Mouse (Mus musculus): ENCODE measurements at regions not wholly inside any gene's neighbourhood (a gene's known extent, or its start where the extent isn't known, plus 50 kb on each side); places are given as distances from the start of the nearest gene placed in this dataset.

DNA sequence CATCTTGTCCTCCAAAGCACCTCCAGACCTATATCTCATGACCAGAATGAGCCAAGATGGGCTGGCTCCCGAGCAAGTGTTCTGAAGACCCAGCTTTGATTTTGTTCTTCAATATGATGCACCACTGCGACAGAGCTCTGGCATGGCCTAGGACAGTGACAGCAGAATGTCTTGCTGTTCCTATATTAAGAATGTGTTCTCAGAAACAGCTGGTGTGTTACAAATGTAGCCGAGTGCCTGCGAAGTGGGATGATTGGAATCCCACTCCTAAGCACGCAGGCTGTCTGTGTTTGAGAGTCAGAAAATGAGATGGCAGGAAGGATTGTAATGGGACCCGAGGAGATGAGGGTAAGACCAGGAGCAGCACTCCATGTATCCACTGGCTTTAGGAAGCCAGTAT is 355.1 kb upstream of the Smarca2 start:
- no peak for DNase-seq (ENCODE audit: low read depth, low spot score)

DNA sequence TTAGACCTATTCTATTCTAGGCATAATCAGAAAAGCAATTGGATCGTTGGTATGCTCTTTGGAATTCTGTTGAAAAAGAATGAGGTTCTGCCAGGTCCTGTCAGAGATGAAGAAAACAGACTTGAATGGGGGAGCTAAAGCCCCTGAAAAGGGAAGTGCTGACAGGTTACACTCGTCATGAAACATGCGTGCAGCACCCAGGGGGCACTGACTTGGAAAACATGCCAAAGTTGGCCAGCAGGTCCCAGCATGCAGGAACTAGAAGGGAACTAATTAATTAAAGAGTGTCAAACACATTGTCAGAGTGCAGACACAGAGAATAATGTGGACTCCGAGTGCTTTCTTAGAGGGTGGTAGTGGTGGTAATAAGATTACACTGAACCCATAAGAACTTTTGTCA is 346.2 kb upstream of the Smarca2 start:
- DNase-seq (ENCODE audit: low read depth, low spot score): no peak

DNA sequence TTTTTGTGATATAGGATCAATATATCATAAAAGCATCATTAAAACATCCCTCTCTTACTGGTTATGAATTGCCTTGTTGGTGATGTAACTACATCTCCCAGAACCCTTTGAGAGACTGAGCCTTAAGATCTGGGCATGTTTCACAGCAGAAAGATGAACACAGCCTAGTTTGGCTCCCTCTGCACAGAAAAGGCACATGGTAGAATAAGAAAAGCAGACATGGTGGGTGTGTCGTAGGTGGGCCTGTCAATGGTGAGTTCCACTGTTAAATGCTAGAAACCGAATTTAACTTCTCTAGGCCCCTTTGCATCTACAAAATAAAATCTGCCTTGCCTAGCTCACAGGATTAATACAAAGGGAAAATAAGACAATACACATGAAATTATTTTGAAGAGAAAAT is 343.3 kb upstream of the Smarca2 start:
- no peak for DNase-seq (ENCODE audit: low read depth, low spot score)

DNA sequence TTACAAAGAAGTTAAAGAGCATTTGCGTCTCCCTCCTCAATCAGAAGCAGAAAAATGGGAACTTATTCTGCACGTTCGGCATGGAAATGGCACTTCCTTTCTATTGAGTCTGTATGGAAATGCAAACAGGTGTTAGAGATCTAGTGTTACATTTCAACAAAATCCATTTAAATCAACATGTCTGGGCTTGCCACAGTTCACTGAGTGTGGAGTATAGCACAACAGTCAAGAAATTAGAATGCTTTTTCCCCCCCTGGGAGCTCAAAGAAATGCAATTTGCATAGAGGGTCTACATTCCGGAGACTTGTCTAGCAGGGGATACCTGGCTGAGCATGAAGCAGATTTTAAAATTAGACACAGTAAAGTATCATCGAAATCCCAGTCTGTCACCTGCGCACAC is 308.5 kb upstream of the Smarca2 start:
- no peak for DNase-seq (ENCODE audit: low read depth, low spot score)

DNA sequence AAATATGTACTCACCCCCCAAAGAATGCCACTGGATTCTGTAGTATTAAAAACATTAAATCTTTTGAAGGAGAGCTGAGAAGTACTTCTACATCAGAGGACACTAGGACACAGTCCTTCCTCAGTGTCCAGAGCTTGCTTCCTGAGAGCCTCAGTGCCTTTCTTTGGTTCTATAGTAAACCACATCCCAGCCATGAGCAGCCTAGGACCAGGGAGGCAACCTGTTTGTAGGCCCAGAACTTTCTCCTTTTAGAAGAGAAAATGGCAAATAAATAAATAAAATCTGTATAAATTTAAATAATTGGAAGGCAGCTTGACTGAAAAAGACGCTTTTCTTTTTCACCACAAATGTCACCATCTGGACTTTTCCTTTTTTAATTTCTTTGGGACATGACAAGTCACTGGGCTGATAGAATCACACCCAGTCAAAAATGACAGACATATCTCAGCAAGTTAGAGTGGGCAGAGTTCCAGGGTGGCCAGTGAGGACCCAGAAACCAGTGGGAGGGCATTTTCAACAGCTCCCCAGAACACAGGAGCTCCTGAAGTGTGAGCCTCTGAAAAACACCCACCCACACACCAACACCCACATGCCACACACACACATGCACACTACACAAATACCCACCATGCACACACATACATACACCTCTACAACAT is 296.2 kb upstream of the Smarca2 start:
- DNase-seq (ENCODE audit: low read depth, low spot score): no peak

DNA sequence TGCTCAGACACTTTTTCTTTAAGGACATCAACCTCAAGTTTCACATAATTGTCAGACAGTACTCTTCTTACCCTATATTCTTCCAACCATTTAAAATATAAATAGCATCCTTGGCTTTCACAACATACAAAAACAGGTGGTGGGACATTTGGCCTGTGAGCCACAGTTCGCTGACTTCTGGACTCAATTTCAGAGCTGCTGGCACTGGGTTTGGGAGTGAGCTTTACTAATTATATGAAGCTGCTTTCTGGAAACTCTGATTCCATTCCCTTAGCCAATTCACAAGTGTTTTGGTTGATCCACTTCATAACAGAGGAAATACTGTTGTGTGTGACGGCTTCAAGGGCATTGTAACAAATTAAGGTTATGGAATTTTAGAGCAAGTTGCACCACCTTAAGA is 285.9 kb upstream of the Smarca2 start:
- no peak for DNase-seq (ENCODE audit: low read depth, low spot score)

DNA sequence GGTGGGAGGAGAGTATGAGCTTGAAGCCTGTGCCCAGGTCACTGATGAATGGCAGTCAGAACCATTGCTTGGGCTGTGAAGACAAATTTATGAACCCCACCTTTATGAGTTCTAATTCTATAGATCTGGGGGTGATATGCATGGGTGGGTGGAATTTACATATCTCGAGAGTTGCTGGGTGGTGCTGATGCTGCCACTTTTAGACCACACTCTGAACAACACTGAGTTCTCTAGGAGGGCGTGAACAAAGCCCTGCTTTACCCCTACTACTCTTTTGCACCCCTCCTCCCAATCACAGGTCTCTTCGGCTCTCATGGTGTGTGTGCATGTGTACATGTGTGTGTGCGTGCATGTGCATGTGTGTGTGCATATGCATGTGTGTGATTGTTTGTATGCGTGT is 281.2 kb upstream of the Smarca2 start:
- DNase-seq (ENCODE audit: low read depth, low spot score): no peak

DNA sequence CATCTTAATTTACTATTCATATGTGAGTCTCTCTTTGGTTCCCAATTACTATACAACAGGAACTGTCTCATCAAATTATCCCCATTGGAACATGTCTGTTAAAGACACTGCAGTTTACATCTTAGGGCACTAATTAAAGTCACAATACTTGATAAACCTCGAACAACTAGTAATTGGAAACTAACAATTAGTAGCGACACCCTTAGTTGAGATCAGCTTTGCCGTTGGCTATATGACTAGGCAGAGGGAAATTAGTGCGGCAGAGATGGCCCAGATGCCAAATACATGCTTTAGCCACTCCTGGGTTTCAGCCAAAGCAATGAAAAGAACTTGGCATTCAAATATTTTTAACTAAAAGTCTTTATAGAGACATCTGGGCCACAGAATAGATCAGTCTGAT is 265.7 kb upstream of the Smarca2 start:
- no peak for DNase-seq (ENCODE audit: low read depth, low spot score)

DNA sequence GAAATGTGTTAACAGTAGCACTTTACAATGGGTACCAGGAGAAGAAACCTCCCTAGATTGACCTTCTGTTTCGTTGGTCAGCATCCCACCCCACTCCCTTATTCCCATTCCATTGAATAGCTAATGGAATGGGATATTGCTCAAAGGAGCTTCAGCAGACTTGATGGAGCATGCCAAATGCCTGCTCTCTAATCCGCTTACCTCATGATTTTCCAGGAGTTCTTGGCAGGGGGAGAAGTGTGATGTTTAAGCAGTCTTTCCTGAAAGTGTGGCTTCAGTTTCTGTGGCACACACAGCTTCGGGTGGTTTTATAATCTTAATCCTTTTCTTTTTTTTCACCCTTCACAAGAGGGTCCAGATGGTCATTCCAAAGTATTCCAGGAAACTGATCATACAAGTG is 264.7 kb upstream of the Smarca2 start:
- DNase-seq (ENCODE audit: low read depth, low spot score): no peak

DNA sequence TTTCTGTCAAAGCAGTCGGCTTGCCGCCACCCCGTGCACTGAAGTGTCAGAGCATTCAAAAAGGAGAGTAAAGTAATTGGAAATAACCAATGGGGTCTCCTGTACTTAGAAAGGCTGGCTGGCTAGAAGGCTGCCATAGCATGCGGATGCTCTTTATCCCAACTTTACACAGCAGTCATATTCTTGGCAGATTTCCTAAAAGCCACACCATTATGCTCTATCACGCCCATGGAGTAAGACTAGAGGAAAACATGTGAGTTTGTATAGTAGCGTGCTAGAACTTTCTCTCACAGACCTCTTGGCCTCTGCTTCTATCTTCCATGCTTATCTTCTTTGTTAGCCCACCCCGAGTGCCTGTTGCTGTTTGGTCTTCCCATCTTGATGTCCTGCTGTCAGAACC is 249.8 kb upstream of the Smarca2 start:
- DNase-seq (ENCODE audit: low read depth, low spot score): no peak

DNA sequence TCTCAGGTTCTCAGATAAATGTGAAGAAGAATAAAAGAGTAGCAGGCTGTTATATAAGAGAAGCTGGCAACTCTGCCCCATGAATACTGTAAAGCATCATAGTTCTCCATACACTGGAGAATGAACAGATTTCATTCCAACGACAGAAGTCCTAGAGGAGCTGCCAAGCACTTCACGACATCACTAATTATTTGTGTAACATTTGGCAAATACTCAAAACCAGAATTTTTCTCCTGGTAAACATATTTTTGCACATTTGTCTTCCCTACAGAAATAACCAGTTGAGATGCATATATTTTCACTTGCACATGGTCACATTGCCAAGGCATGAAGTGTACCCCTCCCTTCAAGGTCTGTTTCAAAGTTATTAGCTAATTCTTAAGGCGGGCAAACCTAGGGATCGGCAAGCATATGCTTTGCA is 220.9 kb upstream of the Smarca2 start:
- DNase-seq (ENCODE audit: low read depth, low spot score): no peak

DNA sequence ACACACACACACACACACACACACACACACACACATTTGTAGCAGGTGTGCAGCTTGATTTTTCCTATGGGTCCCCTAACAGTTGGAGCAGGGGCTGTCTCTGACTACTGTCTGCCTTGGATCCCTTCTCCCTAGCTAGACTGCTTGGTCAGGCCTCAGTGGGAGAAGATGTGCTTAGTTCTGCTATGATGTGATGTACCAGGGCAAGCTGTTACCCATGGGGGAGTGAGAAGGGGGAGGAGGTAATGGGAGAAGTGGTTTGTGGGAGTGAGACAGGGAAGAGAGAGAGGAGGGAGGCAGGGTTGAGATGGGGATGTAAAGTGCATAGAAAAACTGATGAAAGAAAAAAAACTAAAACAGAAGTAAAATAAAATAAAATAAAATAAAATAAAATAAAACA is 218.8 kb upstream of the Smarca2 start:
- DNase-seq (ENCODE audit: low read depth, low spot score): no peak

DNA sequence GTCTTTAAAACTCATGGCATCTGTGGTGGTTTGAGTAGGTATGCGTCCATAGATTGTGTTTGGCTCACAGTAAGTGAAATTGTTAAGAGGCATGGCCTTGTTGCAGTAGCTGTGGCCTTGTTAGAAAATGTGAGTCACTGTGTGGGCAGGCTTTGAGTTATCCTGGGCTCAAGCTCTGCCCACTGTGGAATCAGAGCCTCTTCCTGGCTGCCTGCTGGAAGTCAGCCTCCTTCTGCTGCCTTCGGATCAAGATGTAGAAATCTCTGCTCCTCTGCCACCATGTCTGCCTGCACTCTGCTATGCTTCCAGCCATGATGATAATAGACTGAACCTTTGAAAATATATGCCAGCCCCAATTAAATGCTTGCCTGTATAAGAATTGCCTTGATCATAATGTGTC is 192.2 kb upstream of the Smarca2 start:
- DNase-seq (ENCODE audit: low read depth, low spot score): no peak

DNA sequence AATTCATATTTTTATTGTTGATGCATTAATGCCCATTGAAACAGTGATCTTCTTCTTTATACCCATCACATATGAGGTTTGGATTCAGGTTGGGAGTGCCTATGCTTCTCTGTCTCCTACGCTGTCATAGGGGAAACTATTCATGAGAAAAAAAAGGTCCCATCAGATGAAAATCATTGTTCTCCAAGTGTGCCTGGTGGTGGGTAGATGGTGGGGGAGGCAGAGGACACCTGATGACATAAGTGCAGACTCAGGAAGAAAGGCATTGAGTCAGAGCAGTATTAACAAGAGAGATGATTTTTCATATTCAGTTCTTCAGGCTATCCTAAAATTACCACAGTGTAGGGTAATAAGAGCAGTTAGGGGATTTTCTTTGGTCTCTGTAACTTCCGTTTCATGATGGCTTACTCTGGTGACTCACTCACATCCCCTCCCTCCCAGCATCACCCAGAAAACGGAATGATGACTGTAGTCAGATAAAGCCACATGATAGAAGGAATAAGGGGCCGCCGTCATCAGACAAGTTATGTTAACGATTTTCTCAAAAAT is 190.3 kb upstream of the Smarca2 start:
- no peak for DNase-seq (ENCODE audit: low read depth, low spot score)

DNA sequence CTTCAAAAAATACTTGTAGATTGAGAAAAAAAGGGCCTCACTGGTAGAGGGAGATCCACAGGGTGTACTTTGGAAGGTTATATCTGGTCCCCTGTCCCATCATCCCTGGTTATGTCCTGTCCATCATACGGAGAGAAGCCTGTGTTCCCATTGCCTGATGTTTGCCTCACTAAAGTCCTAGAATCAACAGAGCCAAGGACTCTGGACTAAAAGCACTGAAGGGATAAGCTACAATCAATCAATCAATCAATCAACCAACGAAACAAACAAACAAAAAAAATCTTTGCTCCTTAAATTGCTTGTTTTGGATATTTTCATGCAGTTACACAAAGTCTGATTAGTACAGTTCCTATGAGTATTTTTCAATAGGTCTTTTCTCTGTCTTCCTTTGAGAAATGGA is 185.1 kb upstream of the Smarca2 start:
- DNase-seq (ENCODE audit: low read depth, low spot score): no peak

DNA sequence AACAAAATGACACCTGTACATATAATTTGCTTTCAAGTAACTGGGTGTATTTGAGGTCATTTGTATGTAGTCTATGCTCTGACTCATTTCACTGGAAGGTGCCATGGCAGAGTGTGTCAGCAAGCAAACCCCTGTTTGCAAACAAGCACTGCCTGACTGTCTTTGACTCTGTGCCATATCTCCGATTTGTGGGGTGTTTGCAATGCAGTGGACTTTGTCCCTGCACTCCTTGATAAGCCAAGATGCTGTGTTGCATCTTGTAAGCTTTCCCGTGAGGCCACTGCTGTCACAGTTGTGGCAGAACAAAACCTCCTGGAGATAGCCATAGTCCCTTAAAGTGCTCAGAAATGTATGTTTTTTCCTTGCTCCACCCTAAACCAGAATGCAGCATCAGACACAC is 165.7 kb upstream of the Smarca2 start:
- DNase-seq (ENCODE audit: low read depth, low spot score): no peak

DNA sequence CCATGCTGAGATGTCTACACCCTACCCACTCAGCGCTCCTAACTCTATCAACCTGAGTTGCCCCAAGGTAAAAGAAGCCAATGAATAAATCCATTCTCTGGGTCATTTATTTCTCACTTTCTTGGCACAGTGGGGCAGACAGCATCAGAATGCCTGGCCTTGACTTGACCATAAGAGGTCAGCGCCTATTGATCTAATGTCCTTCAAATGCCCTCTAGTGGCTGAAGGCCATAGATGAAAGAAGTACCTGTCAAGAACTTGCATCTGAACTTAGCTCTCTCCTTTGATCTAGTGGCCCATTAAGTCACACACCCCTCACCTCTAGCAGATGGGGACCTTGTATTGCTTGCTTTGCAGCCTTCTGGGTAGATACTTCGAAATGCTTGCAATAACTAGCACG is 159.5 kb upstream of the Smarca2 start:
- DNase-seq (ENCODE audit: low read depth, low spot score): peak; percentile 9

DNA sequence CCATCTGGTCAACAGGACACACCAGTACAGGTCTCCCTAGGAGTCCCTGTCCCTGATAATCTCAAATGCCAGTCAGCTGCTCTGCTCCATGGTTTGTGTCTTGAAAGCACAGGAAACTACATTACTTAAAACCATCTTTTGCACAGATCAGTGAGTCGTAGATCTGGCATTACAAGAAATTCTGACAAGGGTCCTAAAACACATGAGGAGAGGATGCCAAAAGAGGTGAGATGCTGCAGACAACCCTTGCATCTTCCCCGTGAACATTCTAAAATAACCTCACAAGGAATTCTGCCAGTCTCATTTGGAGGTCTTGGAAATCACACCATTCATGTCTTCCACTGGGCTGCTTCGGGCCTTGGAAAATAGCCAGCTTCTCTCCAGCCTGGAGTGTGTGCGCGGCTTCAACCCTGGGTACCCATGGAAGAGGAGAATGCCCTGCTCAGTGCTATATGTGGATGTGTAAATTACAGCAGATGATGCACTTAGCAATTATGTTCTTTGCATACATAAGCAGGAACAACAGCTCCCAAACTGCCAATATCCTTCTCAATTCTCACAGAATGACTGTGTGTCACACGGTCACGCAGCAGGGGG is 157.3 kb upstream of the Smarca2 start:
- DNase-seq (ENCODE audit: low read depth, low spot score): no peak

DNA sequence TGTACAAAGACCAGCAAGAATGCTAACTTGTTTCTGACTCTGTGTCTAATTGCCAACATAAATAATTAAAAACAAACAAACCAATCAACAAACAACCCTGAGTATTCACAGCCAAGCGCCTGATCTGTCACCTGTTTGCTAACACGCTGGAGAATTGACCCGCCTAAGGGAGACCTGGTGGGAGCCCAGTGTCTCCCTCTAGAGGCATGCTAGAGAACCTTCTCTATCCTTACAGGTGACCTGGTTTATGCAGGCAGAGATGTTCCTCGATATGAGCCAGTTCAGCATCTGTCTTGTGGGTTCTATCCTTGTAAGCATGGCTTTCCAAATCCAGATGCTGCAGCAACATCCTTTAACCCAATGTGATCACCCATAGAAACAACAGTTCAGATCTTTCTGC is 143.1 kb upstream of the Smarca2 start:
- DNase-seq (ENCODE audit: low read depth, low spot score): peak; percentile 49

DNA sequence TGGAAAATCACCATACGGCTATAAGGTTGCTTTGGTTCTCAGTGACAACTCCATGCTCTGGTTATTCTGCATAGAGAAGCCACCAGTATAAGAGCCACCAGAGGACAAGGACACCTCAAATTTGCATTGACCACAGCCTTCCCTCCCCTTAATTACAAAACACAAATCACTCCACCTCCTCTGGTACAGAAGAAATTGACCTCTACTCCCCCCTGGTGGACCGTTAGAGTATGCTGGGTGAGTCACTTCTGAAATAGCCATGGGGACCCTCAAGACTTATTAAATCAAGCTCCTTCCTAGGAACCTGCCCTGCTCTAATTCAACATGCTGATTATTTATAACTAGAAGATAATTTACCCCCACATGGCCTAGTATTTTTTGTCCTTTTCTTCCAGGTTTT is 139.6 kb upstream of the Smarca2 start:
- peak; percentile 37 for DNase-seq (ENCODE audit: low read depth, low spot score)

DNA sequence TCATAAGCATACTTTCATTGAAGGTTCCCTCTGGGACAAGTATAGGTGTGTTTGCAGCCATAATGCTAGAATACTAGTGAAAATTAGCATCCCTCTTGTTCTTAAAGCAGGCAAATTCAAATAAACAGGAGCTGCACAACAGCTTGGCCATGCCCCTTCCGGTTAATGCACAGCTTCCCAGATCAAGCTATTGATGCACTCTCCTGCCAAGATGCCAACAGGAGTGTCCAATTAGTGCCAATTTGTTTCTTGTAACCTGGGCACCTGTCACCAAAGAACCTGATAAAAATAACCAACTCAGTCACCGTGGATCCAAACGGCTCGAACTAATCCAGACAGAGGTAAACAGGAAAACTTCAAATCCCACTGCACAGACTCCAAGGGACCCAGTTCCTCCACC is 138.6 kb upstream of the Smarca2 start:
- DNase-seq (ENCODE audit: low read depth, low spot score): no peak

DNA sequence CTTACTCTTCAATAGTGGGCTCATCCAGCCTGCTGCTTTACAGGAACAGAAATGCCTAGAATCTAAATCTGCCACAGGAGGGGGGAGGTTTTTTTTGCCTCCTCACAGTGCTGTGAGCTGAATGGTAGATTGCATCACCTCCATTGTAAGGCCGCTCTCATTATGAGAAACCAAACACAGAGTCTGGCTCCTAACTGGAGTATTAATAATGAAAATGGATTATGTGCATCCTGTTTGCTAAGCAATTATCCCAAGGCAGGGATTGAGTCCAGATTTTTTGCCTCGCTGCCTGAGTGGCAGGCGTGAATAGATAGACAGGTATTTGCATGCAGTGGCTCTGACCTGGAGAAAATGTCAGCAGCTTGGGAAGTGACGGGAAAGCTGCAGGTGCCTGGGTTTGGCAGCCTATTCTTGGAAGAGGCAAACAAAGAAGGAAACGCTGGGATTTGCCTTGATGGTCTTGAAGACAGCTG is 137.6 kb upstream of the Smarca2 start:
- no peak for DNase-seq (ENCODE audit: low read depth, low spot score)

DNA sequence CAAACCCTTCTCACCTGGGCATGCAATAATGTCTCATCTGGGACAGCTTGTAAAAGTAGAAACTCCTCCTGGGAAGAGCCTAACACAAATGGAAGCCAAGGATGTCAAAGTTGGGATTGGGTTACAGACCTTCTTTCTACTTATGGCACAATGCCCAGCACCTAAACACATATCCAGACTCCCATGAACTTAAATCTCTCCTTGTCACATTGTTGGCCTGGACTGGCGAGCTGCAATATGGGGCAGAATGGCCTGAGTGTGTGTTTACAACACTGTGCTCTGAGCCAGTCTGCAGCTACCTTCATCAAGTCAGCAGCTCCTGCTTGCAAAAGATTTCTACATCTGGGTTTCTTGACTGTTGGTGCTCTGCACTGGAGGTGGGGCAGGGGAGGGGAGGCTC is 132.2 kb upstream of the Smarca2 start:
- DNase-seq (ENCODE audit: low read depth, low spot score): no peak

DNA sequence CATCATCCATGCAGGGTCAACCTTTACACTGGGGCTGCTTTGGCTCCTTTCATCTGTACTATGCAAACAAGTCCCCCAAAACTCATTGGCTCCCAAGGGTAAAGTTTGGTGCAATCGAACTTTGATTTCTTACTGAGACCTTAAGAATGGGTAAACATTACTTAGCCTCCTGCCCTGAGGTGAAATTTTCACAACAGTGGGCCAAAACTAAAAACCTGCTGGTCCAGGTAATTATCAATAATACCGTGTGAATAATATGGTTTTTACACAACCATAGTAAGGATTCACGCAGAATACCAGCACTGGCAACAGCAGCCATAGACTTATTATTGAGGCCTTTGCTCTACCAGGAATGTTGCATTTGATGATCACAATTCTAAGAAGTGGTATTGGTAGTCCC is 131.6 kb upstream of the Smarca2 start:
- no peak for DNase-seq (ENCODE audit: low read depth, low spot score)

Measured in ZHBTc4 (cell line).